Mouse (Mus musculus): Measurements from ENCODE around the gene Tet2.

- no peak for TF ChIP-seq CTCF (IDR thresholded peaks at IDR 0.05; ENCODE audit: low read depth, low read length)
- no peak for TF ChIP-seq POLR2A (IDR thresholded peaks at IDR 0.05; ENCODE audit: borderline replicate concordance, low read depth, low read length)
Measured at GRCm38 (mm10) chr3:133533272-133533995, 11.5 kb downstream of the Tet2 start.

All from bone marrow macrophage, adult 2 months (primary cell).